ENCODE assay signal across 14 mouse cellular contexts in genomic region chr13:24617799-24618130, GRCm38 (mm10). TPM values are rescaled to one million over a fixed set of nuclear protein-coding genes. Genes with fewer than 3 reads are reported as not detected.
A peak's percentile ranks its signal among the peaks of the same experiment; 100 is the strongest.
DNase-seq lines count a peak whose midpoint lies in the region; ATAC-seq and TF ChIP-seq lines count a peak whose summit lies in the region.
"Had no signal": no experiment of that assay in that cellular context is flagged by ENCODE, and none has a peak within 500 bp of the region (broad histone marks: within the 10 kb centered on the region; RNA-seq: fewer than 3 reads in every experiment).

No protein-coding gene starts in this region.

- TF ChIP-seq POLR2A in small intestine, adult 2 months (IDR thresholded peaks at IDR 0.05; ENCODE audit: low read depth, low read length), result no peak

- H3K4me3 ChIP-seq in forebrain, embryonic 10.5 days, result no peak overlapping the region
- no peak overlapping the region for H3K4me3 ChIP-seq in forebrain, postnatal 0 days (ENCODE audit: low read depth, low read length)
- no peak overlapping the region for H3K4me3 ChIP-seq in kidney, embryonic 16.5 days (ENCODE audit: low read length)
- no peak overlapping the region for H3K4me3 ChIP-seq in small intestine, adult 2 months (ENCODE audit: low read depth, low read length)
- H3K4me3 ChIP-seq: limb, embryonic 10.5 days had no signal

- H3K4me1 ChIP-seq in forebrain, embryonic 10.5 days, result peaks cover 15% of the 10 kb centered on the region
- H3K4me1 ChIP-seq in forebrain, postnatal 0 days (ENCODE audit: insufficient read depth), result 0 out of 2 replicates have a peak, but pooled peaks cover 5% of the 10 kb centered on the region
- H3K4me1 ChIP-seq in kidney, embryonic 16.5 days (ENCODE audit: insufficient read depth, low read length), result peaks cover 37% of the 10 kb centered on the region
- H3K4me1 ChIP-seq in small intestine, adult 2 months (ENCODE audit: control insufficient read depth, insufficient read depth, insufficient read length, low read length), result no peaks in the 10 kb centered on the region; the same call in 1 of the 2 replicates

- no peak for TF ChIP-seq CTCF in forebrain, postnatal 0 days (IDR thresholded peaks at IDR 0.05; ENCODE audit: low read depth)
- TF ChIP-seq CTCF in small intestine, adult 2 months (IDR thresholded peaks at IDR 0.05; ENCODE audit: extremely low read depth, insufficient read length, insufficient replicate concordance, low read depth, low read length), result no peak

- H3K36me3 ChIP-seq in forebrain, embryonic 10.5 days (replicated peaks), result no peaks in the 10 kb centered on the region
- no peaks in the 10 kb centered on the region for H3K36me3 ChIP-seq in forebrain, postnatal 0 days (ENCODE audit: insufficient read depth)
- no peaks in the 10 kb centered on the region for H3K36me3 ChIP-seq in kidney, embryonic 16.5 days (ENCODE audit: insufficient read depth, low read length)
- no peaks in the 10 kb centered on the region for H3K36me3 ChIP-seq in small intestine, adult 2 months (ENCODE audit: control insufficient read depth, insufficient read depth, low read length)
- H3K36me3 ChIP-seq: G1E; limb, embryonic 10.5 days had no signal

- no peaks in the 10 kb centered on the region for H3K9me3 ChIP-seq in forebrain, embryonic 10.5 days
- no peaks in the 10 kb centered on the region for H3K9me3 ChIP-seq in forebrain, postnatal 0 days (ENCODE audit: low read length)
- H3K9me3 ChIP-seq in kidney, embryonic 16.5 days (ENCODE audit: low read length), result no peaks in the 10 kb centered on the region
- H3K9me3 ChIP-seq: G1E; limb, embryonic 10.5 days had no signal

- H3K27ac ChIP-seq in forebrain, embryonic 10.5 days, result 0 out of 2 replicates have a peak overlapping the region, but pooled peaks have one; percentile 42
- H3K27ac ChIP-seq in forebrain, postnatal 0 days (ENCODE audit: low read depth, low read length), result no peak overlapping the region
- peak overlapping the region; percentile 49; the same call in 1 of the 2 replicates for H3K27ac ChIP-seq in kidney, embryonic 16.5 days (ENCODE audit: low read length)
- H3K27ac ChIP-seq in small intestine, adult 2 months (ENCODE audit: insufficient read depth, low read depth, low read length), result 0 out of 2 replicates have a peak overlapping the region, but pooled peaks have one; percentile 49
- H3K27ac ChIP-seq: limb, embryonic 10.5 days had no signal

- H3K9ac ChIP-seq in forebrain, postnatal 0 days, result no peak overlapping the region
- no peak overlapping the region for H3K9ac ChIP-seq in kidney, embryonic 16.5 days (replicated peaks; ENCODE audit: low read length)

- H3K27me3 ChIP-seq in forebrain, embryonic 10.5 days (ENCODE audit: poor library complexity, severe bottlenecking), result no peaks in the 10 kb centered on the region
- no peaks in the 10 kb centered on the region for H3K27me3 ChIP-seq in forebrain, postnatal 0 days (ENCODE audit: insufficient read depth, low read length)
- no peaks in the 10 kb centered on the region for H3K27me3 ChIP-seq in kidney, embryonic 16.5 days (ENCODE audit: insufficient read depth, low read length)
- no peaks in the 10 kb centered on the region for H3K27me3 ChIP-seq in small intestine, adult 2 months (ENCODE audit: control insufficient read depth, insufficient read depth, low read length)

- WGBS in forebrain, embryonic 10.5 days, result 76% methylated on average over 2 of the region's 2 CpGs
- WGBS in forebrain, postnatal 0 days, result 64% methylated on average over 2 of the region's 2 CpGs
- WGBS in kidney, embryonic 16.5 days, result 32% methylated on average over 2 of the region's 2 CpGs
- 59% methylated on average over 2 of the region's 2 CpGs for WGBS in small intestine, adult 2 months

- H3K4me2 ChIP-seq in forebrain, postnatal 0 days (ENCODE audit: low read depth), result no peak overlapping the region
- no peak overlapping the region for H3K4me2 ChIP-seq in kidney, embryonic 16.5 days (replicated peaks; ENCODE audit: low read depth, low read length)

- no peak for ATAC-seq in forebrain, postnatal 0 days
- ATAC-seq in kidney, embryonic 16.5 days (ENCODE audit: low FRiP score, low TSS enrichment), result no peak
- ATAC-seq: forebrain, embryonic 16.5 days; lung, postnatal 0 days had no signal

- no peak for DNase-seq in forebrain, embryonic 10.5 days (ENCODE audit: extremely low spot score, low spot score)
- DNase-seq in forebrain, postnatal 0 days, result no peak
- no peak for DNase-seq in kidney, postnatal 10 days
- peak; percentile 63 to 66 for DNase-seq in spleen, postnatal 36 days (ENCODE audit: low spot score in 2 of 2)
- no peak for DNase-seq in spleen, adult 18-20 months
- no peak for DNase-seq in right cerebral cortex, adult 2 months (ENCODE audit: low spot score in 2 of 2)
- DNase-seq: cerebellum, postnatal 14 days; gastrocnemius, postnatal 36 days had no signal

RNA-seq across cellular contexts. Expression of gene Ripor2, which starts 35.8 kb away (rescaled TPM):
- polyA plus RNA-seq in forebrain, embryonic 10.5 days (2016; fragmentation: Nextera tagmentation; extraction: Ambion mirVana), result 1.5 and 2.2 TPM in 2 replicates
- total RNA-seq in forebrain, postnatal 0 days (2014; rRNA removed), result 51.5 and 53.2 TPM in 2 replicates
- polyA plus RNA-seq in forebrain, postnatal 0 days (2015; fragmentation: Nextera tagmentation; extraction: Ambion mirVana), result 13.8 and 21.3 TPM in 2 replicates
- polyA plus RNA-seq in kidney, embryonic 16.5 days (2015; fragmentation: Nextera tagmentation; extraction: Ambion mirVana), result 2.1 and 2.7 TPM in 2 replicates
- polyA plus RNA-seq in small intestine, adult 2 months (2012; rRNA removed), result 0.86 and 2.0 TPM in 2 replicates
- polyA plus RNA-seq: G1E had no signal

Comparison
In these comparisons a context has a peak if more than half of its experiments do, and no peak if none do; other contexts are left out.
1. DNase-seq: peak in spleen, postnatal 36 days (2 of 2); none in forebrain, embryonic 10.5 days (single experiment), forebrain, postnatal 0 days (single experiment), kidney, postnatal 10 days (single experiment), spleen, adult 18-20 months (0 of 2) and right cerebral cortex, adult 2 months (0 of 2).